Mouse (Mus musculus) liver, embryonic 14.5 days (tissue): Measurements from ENCODE around the gene Aloxe3.

Source experiments
- CTCF ChIP-seq: IDR thresholded peaks from 2 replicates; pipeline ENCODE4 v1.5.1; 2016; ENCODE audit warnings: antibody characterized with exemption, low read depth, control low read depth
- EP300 ChIP-seq: IDR thresholded peaks from 2 replicates; pipeline ENCODE4 v1.6.1; 2016; ENCODE audit warnings: antibody characterized with exemption, low read depth

GRCm38 (mm10) chr11:69169313-69169712 lies 43.6 kb downstream of the Aloxe3 start:
- TF ChIP-seq EP300 (no peak), CTCF (no peak)
